Mouse (Mus musculus): ENCODE measurements around the gene Cc2d2b.
A peak's percentile ranks its signal among the peaks of the same experiment; 100 is the strongest.

Cc2d2b gene

DNA sequence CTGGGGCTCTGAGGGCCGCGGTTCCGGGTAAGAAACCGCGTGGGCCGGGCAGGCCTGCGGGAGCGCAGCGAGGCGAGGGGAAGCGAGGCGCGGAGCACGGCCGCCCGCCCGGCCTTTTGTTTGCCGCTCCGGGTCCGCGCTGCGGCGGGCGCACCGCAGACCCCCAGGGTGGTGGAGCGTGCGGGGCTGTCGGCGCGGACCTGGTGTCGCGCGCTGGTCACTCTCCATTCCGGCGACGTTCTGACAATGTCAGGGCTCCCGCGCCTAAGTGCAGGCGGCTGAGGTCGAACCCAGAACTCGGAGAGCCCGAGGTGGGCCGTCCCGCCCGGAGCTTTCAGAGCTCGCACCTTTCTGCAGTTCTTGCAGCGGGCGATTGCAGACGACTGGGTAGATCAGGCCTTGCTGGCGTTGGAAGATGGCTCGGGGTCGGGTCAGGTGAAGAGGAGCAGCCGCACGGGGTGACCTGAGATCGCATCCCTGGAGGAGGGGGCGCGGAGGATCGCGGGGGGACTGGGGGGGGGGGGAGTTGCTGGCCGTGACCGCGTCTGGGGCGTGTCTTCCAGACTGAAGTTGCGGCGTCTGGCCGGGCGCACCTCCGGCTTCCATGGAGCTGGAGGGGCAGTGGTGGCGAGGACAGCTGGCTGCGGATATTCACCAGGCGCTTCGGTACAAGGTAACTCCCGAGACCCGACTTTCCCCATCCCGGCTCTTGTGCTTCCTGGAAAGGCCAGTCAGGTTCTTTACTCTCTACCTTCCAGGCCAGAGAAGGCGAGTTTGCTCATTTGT lies 83.1 kb downstream of the Cc2d2b start:
- DNase-seq (ENCODE audit: low read depth, low spot score): peak; percentile 66

DNA sequence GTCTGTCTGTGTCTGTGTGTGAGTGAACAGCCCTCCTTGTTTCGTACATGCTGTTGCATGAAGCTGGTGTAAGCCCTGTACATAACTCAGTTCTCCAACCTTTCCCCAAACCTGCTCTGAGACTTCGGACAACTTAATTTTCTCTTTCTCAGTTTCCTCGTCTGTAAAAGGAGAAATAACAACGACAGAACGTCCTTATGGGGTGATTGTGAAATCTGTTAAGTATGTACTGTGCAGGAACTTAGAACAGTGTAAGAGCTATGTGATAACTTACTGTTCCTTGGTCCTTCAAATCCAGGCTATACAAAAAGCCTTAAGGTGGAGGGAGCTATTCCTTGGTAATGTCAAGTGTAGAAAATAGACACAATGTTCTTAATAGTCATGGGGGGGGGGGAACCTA lies 83.8 kb downstream of the Cc2d2b start:
- DNase-seq (ENCODE audit: low read depth, low spot score): no peak

GRCm38 (mm10) chr19:40834436-40834835 lies 85.9 kb downstream of the Cc2d2b start:
- DNase-seq (ENCODE audit: low read depth, low spot score): no peak

DNA sequence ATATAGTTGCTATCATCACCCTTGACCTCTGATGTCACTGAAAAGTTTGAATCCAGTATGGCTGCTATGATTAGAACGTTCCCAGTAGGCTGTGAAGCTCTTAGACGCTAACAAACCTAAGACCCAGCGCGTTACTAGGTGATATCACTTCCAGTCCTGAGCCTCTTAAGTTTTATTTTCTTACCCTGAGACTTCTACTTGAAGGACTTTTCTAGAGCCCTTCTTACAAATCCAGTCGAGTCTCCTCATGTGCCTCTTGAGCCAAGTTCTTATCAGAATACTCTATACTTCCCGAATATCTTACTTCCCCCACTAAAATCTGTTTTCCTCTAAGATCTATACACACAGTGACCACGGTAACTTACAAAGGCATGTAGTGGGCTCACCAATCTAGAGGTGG lies 89.7 kb downstream of the Cc2d2b start:
- no peak for DNase-seq (ENCODE audit: low read depth, low spot score)

DNA sequence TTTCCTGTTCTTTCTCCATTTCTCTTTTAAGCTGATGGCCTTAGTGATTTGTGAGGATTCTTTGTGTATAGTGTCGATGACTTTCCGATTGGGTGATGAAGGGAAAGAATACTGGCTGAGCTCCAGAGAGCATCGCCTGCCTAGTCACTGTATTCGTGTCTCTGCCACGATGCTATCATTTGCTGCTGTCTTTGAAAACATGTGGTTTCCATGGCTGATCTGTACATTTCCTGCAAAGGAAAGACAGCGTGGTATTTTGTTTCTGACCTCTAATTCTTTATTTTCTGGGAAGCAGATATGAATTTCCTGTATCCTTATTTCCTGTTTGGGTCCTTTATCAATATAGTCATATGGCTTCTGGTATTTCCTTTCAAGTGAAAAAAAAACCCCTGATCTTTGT lies 91.8 kb downstream of the Cc2d2b start:
- DNase-seq (ENCODE audit: low read depth, low spot score): no peak

DNA sequence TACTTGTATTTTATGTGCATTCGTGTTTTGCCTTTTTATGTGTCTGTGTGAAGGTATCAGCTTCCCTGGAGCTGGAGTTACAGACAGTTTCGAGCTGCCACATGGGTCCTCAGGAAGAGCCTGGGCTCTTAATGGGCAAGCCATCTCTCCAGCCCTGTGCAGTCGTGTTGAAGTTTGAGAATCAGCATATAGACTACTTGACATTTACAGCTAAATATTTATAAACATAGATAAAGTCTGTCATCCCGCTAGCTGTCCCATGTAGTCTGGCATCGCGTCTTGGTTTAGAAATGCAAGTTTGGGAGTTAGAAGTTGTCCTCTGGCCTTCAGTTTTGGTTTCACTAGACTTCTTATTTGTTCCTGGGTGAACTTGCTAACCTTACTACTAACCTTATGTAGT lies 92.5 kb downstream of the Cc2d2b start:
- no peak for DNase-seq (ENCODE audit: low read depth, low spot score)

DNA sequence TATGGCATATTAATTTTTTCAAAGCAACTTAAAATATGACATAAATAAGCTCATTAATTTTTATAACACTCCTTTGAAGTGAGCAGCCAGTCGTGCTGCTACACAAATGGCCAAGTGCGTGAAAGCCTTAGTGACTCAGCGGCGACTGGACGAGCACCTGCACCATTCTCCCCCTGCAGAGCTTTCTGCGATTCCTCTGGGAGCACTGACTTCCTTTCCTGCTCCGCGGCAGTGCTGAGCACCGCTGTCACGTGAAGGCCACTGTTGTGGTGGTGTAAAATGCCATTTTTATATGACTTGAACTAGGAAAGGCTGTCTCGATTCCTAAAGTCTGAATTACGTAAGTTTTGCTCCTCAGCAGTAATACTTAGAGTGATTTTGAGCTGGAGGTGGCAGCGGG lies 93.0 kb downstream of the Cc2d2b start:
- no peak for DNase-seq (ENCODE audit: low read depth, low spot score)

- DNase-seq (ENCODE audit: low read depth, low spot score): no peak
Observed at GRCm38 (mm10) chr19:40844731-40845130, 96.2 kb downstream of the Cc2d2b start.

GRCm38 (mm10) chr19:40849391-40849790 lies 100.8 kb downstream of the Cc2d2b start:
- DNase-seq (ENCODE audit: low read depth, low spot score): no peak

GRCm38 (mm10) chr19:40859555-40859954 lies 111.0 kb downstream of the Cc2d2b start:
- no peak for DNase-seq (ENCODE audit: low read depth, low spot score)

DNA sequence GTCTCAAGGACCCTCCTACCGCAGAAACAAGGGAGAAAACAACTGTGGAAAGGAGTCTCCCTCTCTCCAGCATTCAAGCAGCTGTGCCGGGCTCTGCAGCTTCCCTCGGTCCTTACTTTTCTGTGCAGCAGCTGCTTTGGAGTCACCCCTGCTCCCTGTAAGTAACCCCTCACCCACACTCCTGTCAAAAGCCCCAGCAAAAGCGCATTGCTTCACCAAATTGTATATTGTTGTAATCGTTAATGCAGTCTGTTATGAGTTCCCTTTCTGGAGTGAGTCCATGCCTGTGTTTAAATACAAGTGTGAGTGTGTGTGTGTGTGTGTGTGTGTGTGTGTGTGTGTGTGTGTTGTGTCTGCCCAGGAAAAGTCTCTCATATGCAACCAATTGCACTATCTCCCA lies 119.7 kb downstream of the Cc2d2b start:
- no peak for DNase-seq (ENCODE audit: low read depth, low spot score)

- DNase-seq (ENCODE audit: low read depth, low spot score): no peak
Observed at GRCm38 (mm10) chr19:40869425-40870105, 121.0 kb downstream of the Cc2d2b start.

DNA sequence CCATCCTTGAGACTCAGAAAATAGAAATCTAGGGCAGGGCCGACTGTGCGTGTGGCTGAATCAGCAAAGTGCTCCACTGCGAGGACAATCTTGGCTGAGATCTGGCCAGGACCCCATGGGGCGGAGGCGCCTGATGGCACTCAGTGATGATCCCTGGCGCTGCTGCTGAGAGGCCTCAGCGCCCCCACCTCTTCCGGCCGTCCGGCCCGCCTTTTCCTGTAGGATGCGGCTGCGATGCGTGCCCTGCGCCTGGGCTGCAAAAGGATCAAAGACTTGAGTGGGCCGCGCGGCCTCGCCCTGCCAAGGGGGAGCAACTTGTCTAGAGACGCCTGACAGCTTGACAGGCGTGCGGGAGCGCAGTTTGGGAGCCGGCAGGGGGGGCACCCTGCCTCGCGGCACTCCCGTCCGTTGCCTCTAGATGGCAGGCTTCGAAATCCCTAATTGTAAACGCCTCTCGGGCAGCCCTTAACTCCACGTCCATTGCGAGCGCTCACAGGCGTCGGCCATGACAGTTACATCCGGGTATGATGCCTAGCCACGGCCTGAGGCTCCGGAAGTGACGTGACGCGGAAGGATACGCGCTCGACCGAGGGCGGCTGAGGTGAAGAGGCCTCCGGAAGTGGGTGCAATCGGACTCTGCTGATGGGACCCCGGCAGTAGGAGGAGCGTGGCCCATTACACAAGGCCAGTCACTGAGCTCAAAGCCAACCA lies 124.6 kb downstream of the Cc2d2b start:
- DNase-seq (ENCODE audit: low read depth, low spot score): peak; percentile 98
